Mouse (Mus musculus): ENCODE measurements around the gene Apold1.

Gene Apold1

DNA sequence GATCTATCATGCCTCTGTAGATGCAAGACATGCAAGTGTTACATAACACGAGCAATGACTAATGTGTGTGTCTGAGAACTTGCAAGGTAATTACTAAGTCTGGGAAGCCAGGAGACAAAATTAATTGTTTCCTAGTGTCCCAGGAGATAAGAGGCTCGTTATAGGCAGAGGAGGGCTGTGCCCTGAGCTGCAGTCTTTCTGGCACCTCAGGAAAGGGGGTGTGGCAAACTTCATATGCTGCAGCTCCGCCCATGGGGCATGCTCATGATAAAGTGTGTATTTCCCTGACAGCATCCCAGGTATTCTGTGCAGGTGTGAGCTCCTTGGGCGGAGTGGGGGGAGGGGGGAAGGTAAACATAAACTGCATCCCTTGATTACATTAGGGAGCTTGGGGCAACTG, 9.4 kb upstream of the Apold1 start:
- DNase-seq (ENCODE audit: low read depth), result no peak

DNA sequence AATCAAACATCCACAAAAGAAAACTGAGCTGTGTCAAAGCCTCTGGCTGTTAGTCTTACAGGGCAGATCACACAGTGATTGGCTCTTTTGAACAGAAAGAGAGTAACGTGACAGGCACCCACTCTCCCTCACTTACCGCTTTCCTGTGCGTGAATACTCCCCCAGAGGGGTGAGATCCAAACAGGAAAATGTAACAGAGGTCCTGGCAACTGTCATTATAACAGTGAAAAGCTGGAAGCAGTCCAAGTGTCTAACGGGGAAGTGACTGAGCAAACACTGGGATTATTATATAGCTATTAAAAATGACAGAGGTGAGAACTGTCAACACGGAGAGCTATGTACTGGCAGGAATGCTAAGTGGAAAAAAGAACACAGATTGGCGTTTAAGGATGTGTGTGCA, 4.9 kb upstream of the Apold1 start:
- DNase-seq (ENCODE audit: low read depth), result no peak

DNA sequence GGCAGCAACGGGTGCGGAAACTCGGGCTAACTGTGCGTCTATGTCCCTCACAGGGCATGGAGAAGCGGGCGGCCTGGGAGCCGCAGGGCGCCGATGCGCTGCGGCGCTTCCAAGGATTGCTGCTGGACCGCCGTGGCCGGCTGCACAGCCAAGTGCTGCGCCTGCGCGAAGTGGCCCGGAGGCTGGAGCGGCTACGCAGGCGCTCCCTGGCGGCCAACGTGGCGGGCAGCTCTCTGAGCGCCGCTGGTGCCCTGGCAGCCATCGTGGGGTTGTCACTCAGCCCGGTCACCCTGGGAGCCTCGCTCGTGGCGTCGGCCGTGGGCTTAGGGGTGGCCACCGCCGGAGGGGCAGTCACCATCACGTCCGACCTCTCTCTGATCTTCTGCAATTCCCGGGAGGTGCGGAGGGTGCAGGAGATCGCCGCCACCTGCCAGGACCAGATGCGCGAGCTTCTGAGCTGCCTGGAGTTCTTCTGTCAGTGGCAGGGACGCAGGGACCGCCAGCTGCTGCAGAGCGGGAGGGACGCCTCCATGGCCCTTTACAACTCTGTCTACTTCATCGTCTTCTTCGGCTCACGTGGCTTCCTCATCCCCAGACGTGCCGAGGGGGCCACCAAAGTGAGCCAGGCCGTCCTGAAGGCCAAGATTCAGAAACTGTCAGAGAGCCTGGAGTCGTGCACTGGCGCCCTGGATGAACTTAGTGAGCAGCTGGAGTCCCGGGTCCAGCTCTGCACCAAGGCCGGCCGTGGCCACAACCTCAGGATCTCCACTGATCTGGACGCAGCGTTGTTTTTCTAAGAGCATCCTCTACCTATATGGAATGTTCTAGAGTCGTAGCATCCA, 2.2 kb downstream of the Apold1 start:
- peak; percentile 83 for DNase-seq (ENCODE audit: low read depth)

DNA sequence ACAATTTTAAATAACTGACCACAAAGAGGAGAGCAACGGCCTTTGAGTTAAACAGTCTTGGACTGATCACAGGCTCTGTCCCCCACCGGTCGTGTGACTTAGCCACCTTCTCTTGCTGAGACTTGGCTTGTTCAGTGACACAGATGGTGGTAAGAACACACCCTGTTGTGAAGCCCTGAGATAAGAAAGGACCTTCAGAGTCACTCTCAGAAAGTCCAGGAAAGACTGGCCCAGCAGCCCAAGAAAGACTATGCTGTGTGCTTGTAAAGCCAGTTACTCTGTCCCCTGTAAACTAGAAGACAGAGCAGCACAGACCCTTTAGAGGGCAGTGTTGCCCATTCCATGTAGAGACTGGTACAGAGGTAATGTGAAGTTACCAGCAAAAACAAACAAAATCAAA, 3.2 kb downstream of the Apold1 start:
- DNase-seq (ENCODE audit: low read depth), result peak; percentile 80

DNA sequence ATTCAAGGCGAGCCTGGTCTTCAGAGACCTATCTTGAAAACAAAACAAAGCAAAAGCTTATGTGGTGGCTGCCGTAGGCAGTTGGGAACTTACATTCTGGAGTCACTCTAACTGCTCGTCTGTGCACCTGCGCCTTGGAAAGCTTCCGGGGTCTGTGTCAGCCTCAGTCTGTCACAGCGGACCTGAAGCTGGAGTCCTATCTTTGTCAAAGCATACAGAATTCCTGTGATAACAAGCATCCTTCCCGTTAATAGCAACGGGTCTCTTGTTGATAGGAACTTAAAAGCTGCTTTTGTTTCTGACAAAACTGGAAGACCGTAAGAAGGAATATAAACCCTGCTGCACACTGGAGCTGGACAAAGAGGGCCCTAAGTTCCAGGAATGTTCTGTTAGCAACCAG, 6.9 kb downstream of the Apold1 start:
- no peak for DNase-seq (ENCODE audit: low read depth)

DNA sequence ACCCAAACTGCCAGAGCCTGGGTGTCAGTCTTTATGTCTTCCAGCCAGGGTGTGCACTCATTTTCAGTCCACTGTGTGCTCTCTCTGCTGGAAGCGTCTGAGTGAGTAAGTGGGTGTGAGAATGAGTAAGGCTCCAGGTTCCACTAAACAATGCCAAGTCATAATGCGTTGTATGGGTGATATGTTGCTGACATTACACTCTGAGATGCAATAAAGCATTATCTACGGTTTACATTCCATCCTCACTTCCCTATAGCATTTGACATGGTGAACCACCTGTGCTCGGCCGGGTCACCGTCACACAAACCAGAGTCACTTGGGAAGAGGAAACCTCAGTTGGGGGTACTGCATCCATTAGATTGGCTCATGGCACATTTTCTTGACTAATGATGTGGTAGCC, 9.2 kb downstream of the Apold1 start:
- no peak for DNase-seq (ENCODE audit: low read depth)

DNA sequence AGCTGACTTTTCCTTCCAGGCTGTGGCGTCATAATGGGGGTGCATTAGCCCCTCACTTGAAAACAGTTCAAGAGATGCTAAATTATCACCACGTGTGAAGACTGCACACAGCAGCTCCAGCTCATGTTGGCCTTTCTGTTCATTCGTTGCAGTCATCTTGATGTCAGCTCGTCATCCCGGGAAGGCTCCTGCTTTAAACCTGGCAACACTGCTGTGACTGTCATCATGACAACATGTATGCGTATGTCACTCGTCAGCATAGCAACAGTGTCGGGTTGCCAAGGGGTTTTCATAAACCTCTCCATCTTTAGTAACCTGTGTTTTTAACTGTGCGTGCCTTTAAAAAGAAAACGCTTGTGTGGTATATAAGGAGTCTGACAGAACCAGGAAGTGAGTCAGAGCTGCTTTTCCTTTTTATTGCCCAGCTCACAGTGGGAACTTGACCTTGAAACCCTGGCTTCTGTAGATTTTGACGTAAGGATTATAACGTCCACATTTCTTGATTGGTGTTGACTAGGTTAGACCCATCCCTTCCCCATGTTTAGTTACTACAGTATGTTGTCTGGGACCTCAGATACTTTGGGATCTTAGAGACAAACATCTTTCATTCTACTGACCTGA, 12.6 kb downstream of the Apold1 start:
- peak; percentile 88 for DNase-seq (ENCODE audit: low read depth)

DNA sequence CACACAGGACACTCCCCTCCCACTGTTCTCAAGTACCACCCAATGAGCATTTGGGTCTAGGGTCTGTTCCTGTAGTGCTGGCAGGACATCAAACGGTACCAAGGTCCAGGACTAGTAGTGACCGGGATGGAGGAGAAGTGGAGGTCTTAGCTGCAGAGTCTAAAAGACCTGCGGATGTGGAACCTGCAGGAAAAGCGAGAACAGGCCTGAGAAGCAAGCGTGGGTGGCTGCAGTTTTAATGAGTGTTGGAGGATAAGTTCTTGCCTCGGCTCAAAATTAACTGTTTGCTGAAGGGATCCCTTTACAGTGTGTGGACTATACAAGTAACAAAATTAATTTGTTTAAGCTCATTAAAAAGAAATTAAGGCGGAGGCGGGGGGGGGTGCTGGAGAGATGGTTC, 13.5 kb downstream of the Apold1 start:
- DNase-seq (ENCODE audit: low read depth), result no peak

DNA sequence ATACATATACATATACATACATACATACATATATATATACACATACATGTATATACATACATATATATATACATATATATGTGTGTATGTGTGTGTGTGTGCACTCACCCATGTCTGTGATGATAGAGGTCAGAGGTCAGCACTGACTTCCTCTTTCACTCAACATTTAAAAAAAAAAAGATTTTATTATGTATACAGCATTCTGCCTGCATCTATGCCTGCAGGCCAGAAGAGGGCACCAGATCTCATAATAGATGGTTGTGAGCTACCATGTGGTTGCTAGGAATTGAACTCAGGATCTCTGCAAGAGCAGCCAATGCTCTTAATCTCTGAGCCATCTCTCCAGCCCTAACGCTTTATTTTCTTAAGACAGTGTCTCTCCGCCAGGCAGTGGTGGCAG, 15.4 kb downstream of the Apold1 start:
- peak; percentile 65 for DNase-seq (ENCODE audit: low read depth)

DNA sequence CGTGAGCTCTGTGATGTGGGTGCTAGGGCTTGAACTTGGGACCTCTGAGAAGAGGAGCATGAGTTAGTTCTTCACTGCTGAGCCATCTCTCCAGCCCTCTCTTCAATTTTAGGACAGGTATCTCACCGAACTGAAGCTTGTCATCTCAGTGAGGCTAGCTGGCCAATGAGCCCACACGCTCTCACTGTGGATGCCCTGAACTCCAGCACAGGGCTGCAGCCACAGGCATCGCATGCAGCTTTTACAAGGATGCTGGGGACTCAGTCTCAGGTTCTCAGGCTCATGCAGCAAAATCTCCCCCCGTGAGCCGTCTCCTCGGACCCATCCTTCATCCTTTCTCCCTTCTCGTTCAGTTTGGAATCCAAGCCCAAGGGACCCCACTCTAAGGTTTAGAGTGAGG, 16.6 kb downstream of the Apold1 start:
- DNase-seq (ENCODE audit: low read depth), result no peak

DNA sequence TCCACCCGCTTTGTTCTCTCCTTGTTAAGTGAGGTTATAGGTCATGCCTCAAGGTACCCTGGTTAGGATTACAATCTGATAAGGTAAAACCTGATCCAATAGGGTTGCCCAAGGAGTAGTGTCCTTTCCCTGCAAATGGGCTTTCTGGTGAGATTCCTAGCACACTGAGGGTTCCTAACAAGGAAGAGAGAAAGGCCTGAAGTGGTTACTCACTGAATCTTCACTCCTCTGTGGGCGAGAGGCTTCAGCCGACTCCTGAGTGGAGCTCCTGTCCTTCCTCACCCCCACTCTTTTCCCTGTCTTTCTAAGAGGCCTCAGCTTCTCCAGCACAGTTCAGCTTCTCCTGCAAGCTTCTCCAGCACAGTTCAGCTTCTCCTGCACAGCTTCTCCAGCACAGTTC, 17.3 kb downstream of the Apold1 start:
- no peak for DNase-seq (ENCODE audit: low read depth)

DNA sequence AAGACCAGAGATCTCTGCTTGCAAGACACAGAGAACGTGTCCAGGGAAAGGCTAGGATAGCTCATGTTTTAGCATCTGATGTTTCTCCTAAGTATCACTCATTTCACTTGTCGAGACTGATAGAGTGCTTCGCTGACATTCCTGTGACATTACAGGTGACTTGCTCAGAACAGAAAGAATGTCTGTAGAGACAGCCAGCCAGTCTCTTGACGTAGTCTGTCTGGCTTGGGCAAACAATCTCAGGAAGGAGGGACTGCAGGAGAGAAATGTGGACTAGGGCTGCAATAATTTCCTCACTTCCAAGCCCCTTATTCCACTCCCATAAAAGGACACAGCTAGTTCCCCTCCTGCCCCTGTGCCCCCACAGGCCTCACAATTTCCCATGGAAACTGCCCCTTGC, 18.8 kb downstream of the Apold1 start:
- no peak for DNase-seq (ENCODE audit: low read depth)

DNA sequence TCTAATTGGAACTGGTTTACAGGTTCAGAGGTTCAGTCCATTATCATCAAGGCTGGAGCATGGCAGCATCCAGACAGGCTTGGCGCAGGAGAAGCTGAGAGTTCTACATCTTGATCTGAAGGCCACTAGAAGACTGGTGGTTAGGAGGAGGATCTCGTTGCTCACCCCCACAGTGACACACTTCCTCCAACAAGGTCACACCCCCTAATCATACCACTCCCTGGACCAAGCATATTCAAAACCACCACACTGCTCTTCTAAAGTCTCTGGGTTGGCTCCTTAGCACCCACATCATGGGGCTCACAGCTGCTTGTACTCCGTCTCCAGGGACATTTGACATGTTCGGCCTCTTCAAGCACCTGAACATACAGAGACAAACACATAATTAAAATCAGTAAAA, 20.5 kb downstream of the Apold1 start:
- peak; percentile 65 for DNase-seq (ENCODE audit: low read depth)

DNA sequence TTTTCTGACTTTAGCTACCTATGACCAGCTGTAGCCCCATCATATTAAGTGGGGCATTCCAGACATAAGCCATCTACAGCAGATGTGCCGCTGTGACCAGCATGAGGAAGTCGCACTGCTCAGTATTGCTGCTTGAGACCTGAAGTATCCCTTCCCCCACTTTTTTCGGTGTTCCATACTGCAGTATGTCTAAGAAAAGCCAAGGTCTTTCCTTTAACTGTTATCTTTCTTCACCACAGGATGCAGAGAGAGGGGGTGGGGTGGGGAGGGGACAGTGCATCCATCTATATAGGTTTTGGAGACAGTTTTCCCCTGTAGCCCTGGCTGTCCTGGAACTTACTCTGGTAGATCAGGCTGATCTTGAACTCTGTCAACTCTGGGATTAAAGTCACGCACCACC, 24.9 kb downstream of the Apold1 start:
- DNase-seq (ENCODE audit: low read depth), result peak; percentile 21

DNA sequence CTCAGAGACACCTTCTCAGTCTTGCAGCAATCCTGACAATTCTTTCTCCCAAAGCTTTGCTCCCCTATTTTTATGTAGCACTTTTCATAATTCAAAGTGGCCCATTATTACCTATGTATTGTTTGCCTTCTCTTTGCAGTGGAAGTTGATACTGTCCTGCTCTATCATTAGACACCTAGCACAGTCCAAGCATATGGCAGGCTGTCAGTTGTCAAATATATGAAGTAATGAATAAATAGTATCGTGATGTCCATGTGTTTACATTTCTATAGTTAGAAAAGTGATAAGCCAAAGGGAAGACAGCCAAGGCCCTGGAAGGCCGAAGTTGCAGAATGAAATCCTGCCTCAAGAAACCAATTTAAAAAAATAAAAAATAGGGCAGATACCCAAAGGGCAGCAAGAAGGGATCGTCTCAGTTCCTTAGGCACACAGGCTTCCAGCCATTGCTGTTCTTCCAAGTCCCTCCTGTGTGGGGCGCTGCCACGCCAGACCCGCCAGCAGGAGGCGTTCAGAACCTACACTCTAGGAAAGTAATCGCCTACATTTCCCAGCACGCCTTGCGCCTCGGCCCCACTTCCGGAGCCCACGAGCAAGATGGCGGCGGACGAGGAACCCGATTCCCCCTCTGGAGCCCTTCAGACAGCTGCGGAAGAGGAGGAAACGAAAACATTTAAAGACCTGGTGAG, 29.7 kb downstream of the Apold1 start, which contains the start of gene Ddx47:
Ddx47 (plus strand) TSS at position 565 of the 686 bp plus-strand sequence.
- peak; percentile 94 for DNase-seq (ENCODE audit: low read depth)

DNA sequence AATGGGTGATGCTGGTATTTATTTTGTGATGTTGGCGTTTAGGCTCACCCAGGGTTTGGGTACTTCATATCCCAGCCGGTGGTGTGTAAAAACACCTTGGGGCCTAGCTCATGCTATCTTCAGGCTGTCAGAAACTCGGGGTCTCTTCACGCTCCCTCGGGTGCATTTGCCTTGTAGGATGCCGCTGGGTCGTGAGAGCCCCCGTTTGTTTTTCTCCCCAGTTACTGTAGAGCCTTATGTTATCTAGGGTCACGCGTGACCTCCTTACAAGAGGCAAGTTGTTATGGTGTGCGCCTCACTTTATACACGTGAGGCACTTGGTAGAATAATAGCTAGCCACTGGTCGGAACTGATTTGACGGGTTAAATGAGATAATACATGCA, 30.2 kb downstream of the Apold1 start:
- no peak for DNase-seq (ENCODE audit: low read depth)

DNA sequence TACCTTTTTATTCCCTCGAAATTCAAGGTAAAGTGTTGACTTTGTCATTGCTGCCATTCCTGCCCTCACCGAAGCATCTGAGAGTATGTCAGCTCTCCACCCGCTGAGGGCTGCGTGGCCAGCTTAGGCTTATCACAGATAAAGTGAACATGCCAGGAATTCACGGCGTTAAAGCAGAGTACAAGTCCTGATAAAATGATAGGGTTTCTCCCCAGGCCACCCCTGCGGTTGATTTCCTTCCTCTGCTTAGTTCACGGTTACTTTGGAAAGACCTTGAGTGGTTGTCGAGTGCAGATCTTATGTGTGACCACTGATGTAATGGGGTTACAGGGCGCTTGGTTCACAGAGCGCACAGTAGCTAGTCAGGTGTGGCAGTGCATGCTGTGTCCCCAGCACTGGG, 35.7 kb downstream of the Apold1 start:
- peak; percentile 13 for DNase-seq (ENCODE audit: low read depth)

DNA sequence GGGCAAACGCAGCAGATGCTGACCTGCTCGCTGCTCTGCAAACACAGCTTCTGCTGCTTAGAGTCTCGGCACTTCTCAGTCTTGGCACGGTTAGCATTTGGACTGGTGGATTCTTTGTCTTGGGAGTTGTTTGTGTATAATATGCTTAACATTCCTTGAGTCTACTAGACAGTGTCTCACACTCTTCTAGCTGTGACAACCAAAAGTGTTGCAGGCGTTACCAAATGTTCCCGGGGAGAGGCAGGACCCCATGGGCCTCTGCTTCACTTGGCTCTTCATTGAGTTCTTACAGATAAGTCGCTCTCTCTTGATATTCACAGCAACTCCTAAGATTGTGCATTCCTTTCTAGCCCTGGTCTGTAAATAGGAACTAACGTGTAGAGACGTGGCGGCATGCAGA, 38.0 kb downstream of the Apold1 start:
- DNase-seq (ENCODE audit: low read depth), result no peak

DNA sequence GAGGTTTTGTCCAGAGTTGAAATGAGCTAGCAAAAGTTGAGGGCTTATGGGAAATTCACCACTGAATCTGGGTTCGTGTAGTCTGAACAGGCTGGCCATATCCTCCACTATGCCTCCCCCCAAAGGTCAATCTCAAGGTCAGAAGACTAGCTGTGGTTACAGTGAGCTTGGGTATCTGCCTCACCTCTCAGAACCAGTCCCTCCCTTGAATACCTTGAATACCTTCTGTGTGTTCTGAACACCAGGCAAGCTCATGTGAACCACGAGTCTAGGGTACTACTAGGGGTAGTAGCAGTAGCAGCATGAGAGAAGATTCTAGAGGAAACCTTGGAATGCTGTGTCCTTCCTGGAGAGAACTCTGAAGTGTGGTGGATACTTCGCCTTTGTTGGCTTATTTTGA, 40.1 kb downstream of the Apold1 start:
- no peak for DNase-seq (ENCODE audit: low read depth)

DNA sequence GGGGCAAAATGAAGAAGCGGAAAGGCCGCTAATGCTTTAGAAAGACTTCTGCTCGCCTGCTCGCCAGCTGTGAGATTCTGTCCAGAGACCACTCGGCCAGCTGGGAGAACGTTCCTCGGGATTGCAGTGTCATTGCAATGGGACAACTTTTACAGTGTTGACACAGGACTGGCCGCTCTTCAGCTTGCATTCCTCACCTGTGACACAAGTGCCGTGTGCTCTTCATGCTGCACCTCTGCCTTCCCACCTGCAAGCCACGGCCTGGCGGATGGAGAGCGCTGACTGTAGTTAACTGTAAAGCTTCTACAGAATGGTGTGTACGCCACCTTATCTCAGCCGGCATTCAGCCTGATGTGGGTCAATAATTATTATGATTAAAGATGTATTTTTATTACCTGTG, 41.9 kb downstream of the Apold1 start:
- DNase-seq (ENCODE audit: low read depth), result no peak

DNA sequence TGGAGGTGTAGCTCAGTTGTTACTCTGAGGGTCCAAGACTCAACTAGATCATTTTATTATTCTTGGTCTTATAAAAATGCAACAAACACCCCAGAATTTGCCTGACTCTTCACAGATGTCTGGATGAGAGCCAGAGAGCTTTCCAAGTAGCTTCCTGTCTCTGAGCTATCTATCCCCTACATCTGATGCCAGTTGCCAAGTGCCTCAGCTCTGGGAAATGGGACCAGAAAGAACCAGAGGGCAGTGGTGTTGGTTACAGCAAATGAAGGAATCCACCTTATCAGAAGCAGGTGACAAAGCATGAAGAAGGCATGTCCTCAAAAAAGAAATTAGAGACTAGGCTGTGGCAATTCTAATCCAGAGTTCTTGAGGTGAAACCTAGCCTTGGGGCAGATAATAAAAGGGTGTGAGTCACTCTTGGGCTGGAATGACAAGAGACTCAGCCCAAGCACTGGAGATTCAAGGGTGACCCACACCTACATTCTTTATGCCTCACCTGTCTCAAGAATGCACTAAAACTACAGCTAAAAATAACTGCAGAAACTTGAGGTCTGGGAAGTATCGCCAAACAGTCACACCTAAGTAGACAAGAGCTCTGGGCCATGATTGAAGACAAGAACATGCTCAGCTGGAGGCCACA, 43.4 kb downstream of the Apold1 start:
- DNase-seq (ENCODE audit: low read depth), result peak; percentile 54

DNA sequence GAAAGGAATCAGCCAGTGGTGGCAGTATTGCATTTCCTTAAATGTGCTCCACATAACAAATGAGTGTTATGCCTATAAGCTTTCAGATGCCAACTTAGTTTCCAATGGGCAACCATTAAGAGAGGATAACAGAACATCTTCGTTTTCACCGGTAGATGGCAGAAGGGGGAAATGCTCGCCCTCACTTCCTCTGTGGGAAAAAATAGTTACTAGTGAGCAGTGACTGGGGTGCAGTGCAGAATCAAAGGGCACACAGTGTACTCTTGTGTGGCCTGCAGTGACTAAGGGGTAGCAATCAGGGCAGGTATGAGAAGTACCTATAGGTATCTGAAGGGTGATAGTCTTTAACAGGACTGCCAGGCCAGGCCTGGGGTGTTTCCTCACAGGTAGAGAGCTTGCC, 44.7 kb downstream of the Apold1 start:
- peak; percentile 69 for DNase-seq (ENCODE audit: low read depth)

DNA sequence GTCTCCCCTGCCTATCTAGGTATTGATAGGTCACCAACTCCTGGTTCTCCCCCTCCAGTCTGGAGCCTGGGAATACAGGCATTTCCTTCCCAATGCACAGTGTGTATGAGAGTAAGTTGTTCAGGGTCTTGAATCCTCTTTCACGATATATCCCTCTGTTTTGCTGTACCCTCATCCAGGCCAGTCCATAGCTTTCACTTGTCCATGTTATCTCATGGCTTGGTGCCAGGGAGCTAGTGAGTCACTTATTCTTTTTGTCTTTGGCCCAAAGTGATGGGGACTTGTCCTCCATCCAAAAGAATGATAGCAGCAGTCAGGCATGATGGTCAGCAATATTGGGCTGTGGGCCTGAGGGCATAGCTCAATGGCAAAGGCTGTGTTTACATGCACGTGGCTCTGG, 45.2 kb downstream of the Apold1 start:
- DNase-seq (ENCODE audit: low read depth), result peak; percentile 51

Data from 416B (cell line).